Mouse (Mus musculus) spleen, adult 12 weeks (tissue): ENCODE measurements around the gene Rpl18a.

Source experiments
- DNase-seq: peaks from one replicate; pipeline ENCODE4 v3.0.0; 2022; ENCODE audit warnings: low spot score

Gene Rpl18a

GRCm38 (mm10) chr8:70856541-70857197 lies 40.5 kb downstream of the Rpl18a start:
- DNase-seq, result no peak

- DNase-seq, result no peak
Observed at GRCm38 (mm10) chr8:70856028-70856427, 41.2 kb downstream of the Rpl18a start.

- no peak for DNase-seq
Observed at GRCm38 (mm10) chr8:70853863-70854262, 43.3 kb downstream of the Rpl18a start.

GRCm38 (mm10) chr8:70852595-70853231 lies 44.5 kb downstream of the Rpl18a start:
- DNase-seq, result no peak

- DNase-seq, result no peak
Observed at GRCm38 (mm10) chr8:70851837-70852236, 45.4 kb downstream of the Rpl18a start.

GRCm38 (mm10) chr8:70850947-70851346 lies 46.3 kb downstream of the Rpl18a start:
- no peak for DNase-seq

GRCm38 (mm10) chr8:70850132-70850845 lies 46.9 kb downstream of the Rpl18a start:
- DNase-seq, result no peak

- no peak for DNase-seq
Observed at GRCm38 (mm10) chr8:70849333-70849990, 47.8 kb downstream of the Rpl18a start.

- no peak for DNase-seq
Observed at GRCm38 (mm10) chr8:70846371-70847154, 50.6 kb downstream of the Rpl18a start.

GRCm38 (mm10) chr8:70845108-70845507 lies 52.1 kb downstream of the Rpl18a start:
- no peak for DNase-seq
